Mouse (Mus musculus) cortical plate, adult 2 months (tissue): ENCODE data around the gene Noct.

ENCODE experiments used
- CTCF ChIP-seq: fragments of 200-500 bp; IDR thresholded peaks from 2 replicates; pipeline ENCODE4 v1.5.1; 2011; ENCODE audit warnings: mild to moderate bottlenecking, control low read depth, low read length; ENCODE audit not compliant: insufficient read depth; ENCODE audit errors: extremely low read depth
- POLR2A ChIP-seq: fragments of 200-500 bp; IDR thresholded peaks from 2 replicates; pipeline ENCODE4 v1.6.1; 2011; ENCODE audit warnings: mild to moderate bottlenecking, low read length, control low read depth; ENCODE audit not compliant: insufficient read depth; ENCODE audit errors: extremely low read depth

DNA sequence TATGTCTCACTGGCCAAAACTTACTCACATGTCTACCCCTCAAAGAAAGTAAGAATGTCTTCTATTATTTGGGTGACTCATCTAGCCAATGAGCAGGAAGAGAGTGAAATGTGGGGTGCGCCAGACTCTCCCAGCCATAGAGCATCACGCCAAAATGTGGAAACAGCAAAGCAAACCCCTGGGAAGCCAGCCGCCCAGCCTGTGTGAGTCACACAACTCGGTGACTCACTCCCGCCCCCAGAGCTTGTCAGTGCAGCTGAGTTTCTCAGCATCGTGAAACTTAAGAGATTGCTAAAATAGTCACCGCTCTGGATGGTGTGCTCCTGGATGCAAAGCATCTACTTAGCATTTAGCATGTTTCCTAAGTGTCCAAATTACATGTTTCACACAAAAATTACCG lies 28.9 kb upstream of the Noct start:
- TF ChIP-seq CTCF = no peak
- TF ChIP-seq POLR2A = no peak
